Mouse (Mus musculus): ENCODE measurements at regions not wholly inside any gene's neighbourhood (a gene's known extent, or its start where the extent isn't known, plus 50 kb on each side); places are given as distances from the start of the nearest gene placed in this dataset.

DNA sequence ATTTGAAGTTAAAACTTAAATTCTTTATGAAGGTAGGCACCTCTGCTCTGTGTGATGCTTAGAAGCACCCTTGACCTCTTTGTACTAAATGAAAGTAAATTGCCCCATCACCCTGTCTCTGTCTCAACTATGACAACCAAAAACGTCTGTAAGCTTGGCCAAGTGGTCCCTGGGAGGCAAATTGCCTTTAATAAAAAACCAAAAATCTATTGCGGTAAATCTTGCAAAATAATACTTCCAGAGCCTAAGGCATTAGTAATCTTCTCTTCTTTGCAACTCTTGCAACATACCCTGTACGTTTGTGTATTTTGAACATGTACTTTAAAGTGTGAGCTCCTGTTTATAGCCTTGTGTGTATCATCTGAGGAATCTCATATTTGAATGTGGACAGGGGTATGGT is 77.4 kb upstream of the Kcnj16 start:
- Histone ChIP-seq H3K9ac (replicated peaks; ENCODE audit: low read depth) (no peak overlapping the region), H3K4me2 (replicated peaks; ENCODE audit: low read depth, low read length) (no peak overlapping the region), H3K27ac (ENCODE audit: low read length) (no peak overlapping the region), H3K27me3 (replicated peaks; ENCODE audit: insufficient read depth, low read length) (no peaks in the 10 kb centered on the region), H3K36me3 (ENCODE audit: insufficient read depth, low read length) (no peaks in the 10 kb centered on the region), H3K4me3 (ENCODE audit: low read depth, low read length) (no peak overlapping the region), H3K4me1 (ENCODE audit: insufficient read depth, low read depth, low read length) (no peaks in the 10 kb centered on the region), H3K9me3 (ENCODE audit: low read length) (no peaks in the 10 kb centered on the region)
- TF ChIP-seq CTCF (IDR thresholded peaks at IDR 0.05) (no peak), EP300 (IDR thresholded peaks at IDR 0.05) (no peak)
- DNase-seq (ENCODE audit: low spot score), result no peak
- no peak for ATAC-seq
- 48% methylated on average over 3 of the region's 3 CpGs for WGBS

DNA sequence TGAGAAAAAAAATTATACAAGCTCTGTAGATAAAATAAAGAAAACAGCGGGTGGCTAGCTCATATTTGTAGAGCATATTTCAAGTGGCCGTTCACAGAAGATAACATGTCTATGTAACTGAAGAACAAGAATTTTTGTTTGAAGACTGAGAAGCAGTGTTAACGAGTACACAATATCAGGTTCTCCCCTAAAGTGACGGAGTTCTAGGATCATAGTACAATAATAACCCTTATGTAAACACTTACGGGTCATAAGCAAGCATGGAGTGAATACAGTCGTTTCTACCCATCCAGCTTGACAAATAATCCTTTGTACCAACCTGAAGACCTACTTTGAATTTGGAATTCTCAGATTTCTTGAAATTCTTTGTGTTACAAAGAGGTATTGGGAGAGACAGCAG is 64.9 kb upstream of the Kcnj16 start:
- no peak for ATAC-seq
- DNase-seq (ENCODE audit: low spot score), result no peak
- Histone ChIP-seq H3K36me3 (ENCODE audit: insufficient read depth, low read length) (no peaks in the 10 kb centered on the region), H3K27me3 (replicated peaks; ENCODE audit: insufficient read depth, low read length) (no peaks in the 10 kb centered on the region), H3K9ac (replicated peaks; ENCODE audit: low read depth) (no peak overlapping the region), H3K4me3 (ENCODE audit: low read depth, low read length) (no peak overlapping the region), H3K9me3 (ENCODE audit: low read length) (no peaks in the 10 kb centered on the region), H3K4me1 (ENCODE audit: insufficient read depth, low read depth, low read length) (no peaks in the 10 kb centered on the region), H3K27ac (ENCODE audit: low read length) (no peak overlapping the region), H3K4me2 (replicated peaks; ENCODE audit: low read depth, low read length) (no peak overlapping the region)
- TF ChIP-seq CTCF (IDR thresholded peaks at IDR 0.05) (no peak), EP300 (IDR thresholded peaks at IDR 0.05) (no peak)
- WGBS, result 46% methylated on average over 6 of the region's 6 CpGs

Data from lung, postnatal 0 days (tissue).